Mouse (Mus musculus): ENCODE results near the gene Phf21a. TPM values are rescaled to one million over a fixed set of nuclear protein-coding genes. Genes with fewer than 3 reads are reported as not detected.
"Not testable (repeated sequence)": the region's sequence is repeated elsewhere in the genome, so short reads cannot be mapped to it uniquely, and the experiment has no call there.

The Phf21a gene
- polyA plus RNA-seq, 1 experiment from 2014 or later: 20.6 TPM

DNA sequence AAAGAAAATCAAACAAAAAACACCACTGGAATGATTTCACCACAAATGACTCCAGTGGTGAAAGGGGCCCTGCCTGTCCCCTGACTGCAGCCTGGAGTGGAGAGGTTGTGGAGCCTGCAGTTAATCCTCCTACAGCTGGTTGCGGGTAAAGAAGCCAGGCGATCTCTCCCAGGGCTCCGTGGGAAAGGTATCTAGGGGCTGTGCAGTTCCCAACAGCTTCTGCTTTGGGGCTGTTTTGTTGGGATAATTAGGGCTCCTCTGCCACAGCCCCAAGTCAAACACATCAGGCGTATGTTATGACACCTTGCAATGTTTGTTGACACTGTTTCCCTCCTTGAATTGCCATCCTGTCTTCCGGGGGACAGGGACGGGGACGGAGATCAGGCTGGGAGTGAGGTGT, 47.5 kb downstream of the Phf21a start:
- H3K9ac ChIP-seq: peak overlapping the region; percentile 67
- no peak for ATAC-seq (ENCODE audit: extremely low read depth, insufficient number of reproducible peaks, low FRiP score, low TSS enrichment)

DNA sequence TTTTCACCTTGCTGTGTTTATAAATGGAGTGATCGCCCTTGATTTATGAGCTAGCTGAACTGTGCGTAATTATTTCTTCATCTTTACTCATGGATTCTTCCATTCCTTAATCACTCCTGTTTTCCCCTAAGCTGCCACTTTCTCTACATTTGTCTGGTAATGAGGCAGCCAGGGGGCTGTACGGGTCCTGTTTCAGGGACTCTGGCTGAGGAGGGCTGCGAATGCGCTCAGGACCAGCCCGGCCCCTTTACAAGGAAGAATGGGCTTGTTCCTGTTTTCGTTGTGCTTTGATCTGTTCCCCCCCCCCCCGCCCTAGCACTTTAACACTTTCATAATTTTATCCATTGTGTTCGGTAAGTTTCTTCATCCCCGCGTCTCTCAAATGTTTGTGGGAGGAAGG, 48.2 kb downstream of the Phf21a start:
- Histone ChIP-seq H3K9me3 (no peaks in the 10 kb centered on the region), H3K36me3 (no peaks in the 10 kb centered on the region), H3K4me1 (peaks cover 22% of the 10 kb centered on the region), H3K27ac (replicated peaks) (no peak overlapping the region), H3K4me2 (peak overlapping the region; percentile 69), H3K4me3 (peak overlapping the region; percentile 43), H3K9ac (peak overlapping the region; percentile 67), H3K27me3 (replicated peaks) (no peaks in the 10 kb centered on the region)
- 12% methylated on average over 11 of the region's 11 CpGs for WGBS
- ATAC-seq (ENCODE audit: extremely low read depth, insufficient number of reproducible peaks, low FRiP score, low TSS enrichment): no peak

More for the DNA sequence above, 47.5 kb downstream of the Phf21a start:
- Histone ChIP-seq H3K36me3 (no peaks in the 10 kb centered on the region), H3K27me3 (replicated peaks) (no peaks in the 10 kb centered on the region), H3K4me1 (peaks cover 22% of the 10 kb centered on the region), H3K27ac (replicated peaks) (no peak overlapping the region), H3K4me3 (peak overlapping the region; percentile 43), H3K9me3 (no peaks in the 10 kb centered on the region), H3K4me2 (peak overlapping the region; percentile 69)
- 6% methylated on average over 7 of the region's 7 CpGs for WGBS

DNA sequence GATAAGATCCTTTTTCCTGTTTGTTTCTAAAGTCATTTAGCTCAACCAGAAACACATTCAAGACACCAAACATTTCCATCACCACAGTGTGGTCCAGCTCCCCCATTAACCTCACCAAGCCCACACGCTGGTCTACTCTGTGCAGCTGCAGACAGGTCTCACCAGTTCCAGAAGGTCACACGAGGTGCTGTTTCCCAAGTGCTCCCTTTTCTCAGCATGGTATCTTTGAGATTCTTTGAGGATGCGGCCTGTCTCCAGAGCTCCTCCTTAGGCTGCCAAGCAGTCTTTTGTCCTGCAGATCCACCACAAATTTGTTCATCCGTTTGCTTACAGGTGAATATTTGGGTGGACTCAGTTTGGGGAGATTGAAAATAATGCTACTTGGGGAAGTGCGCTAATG, 51.0 kb downstream of the Phf21a start:
- Histone ChIP-seq H3K9me3 (no peaks in the 10 kb centered on the region), H3K36me3 (no peaks in the 10 kb centered on the region), H3K4me2 (no peak overlapping the region), H3K4me1 (peaks cover 17% of the 10 kb centered on the region), H3K27ac (replicated peaks) (no peak overlapping the region), H3K4me3 (no peak overlapping the region), H3K9ac (no peak overlapping the region), H3K27me3 (replicated peaks) (no peaks in the 10 kb centered on the region)
- 44% methylated on average over 5 of the region's 5 CpGs for WGBS
- no peak for ATAC-seq (ENCODE audit: extremely low read depth, insufficient number of reproducible peaks, low FRiP score, low TSS enrichment)

DNA sequence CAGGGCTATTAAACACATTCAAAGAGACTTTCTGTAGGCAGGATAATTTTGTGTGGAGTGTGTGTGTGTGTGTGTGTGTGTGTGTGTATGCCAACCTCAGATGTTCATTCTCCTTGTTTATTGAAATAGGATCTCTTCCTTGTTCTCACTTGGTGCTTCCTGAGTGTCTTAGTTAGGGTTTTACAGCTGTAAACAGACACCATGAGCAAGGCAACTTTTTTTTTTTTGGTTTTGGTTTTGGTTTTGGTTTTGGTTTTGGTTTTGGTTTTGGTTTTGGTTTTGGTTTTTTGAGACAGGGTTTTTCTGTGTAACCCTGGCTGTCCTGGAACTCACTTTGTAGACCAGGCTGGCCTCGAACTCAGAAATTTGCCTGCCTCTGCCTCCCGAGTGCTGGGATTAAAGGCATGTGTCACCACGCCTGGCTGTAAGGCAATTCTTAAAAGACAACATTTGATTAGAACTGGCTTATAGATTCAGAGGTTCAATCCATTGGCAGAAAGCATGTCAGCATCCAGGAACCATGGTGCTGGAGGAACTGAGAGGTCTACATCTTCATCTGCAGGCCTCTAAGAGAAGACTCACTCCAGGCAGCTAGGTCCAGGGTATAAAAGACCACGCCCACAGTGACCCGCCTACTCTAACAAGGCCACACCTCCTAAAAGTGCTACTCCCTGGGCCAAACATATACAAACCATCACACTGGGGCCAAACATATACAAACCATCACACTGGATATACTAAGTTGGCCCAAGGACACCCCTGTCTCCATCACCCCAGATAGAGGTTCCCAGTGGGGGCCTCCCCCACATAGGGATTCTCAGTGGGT, 55.2 kb downstream of the Phf21a start:
- not testable (repeated sequence) for H3K27ac ChIP-seq (replicated peaks); H3K9ac ChIP-seq; H3K4me2 ChIP-seq; ATAC-seq (ENCODE audit: extremely low read depth, insufficient number of reproducible peaks, low FRiP score, low TSS enrichment); H3K4me3 ChIP-seq; H3K36me3 ChIP-seq; H3K27me3 ChIP-seq (replicated peaks); H3K4me1 ChIP-seq; H3K9me3 ChIP-seq
- 70% methylated on average over 5 of the region's 5 CpGs for WGBS

DNA sequence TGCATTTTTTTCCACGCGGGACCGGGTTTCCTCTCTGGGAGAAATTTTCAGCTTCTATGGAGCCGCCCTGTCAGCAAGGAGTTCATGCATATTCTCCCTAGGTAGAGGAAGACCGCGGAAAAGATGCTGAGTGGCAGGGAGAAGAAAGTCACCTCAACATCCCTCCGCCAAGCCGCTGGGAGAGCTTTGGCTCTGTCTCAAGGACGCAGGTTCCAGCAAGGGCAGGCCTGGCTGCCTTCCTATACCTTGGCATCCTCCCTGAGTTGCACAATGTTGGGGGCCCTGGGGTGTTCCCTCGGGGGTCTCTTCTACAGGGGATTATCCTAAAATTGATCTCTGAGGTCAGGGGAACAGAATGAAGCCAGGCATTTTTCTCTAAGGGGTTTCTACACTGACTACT, 71.4 kb downstream of the Phf21a start:
- 50% methylated on average over 10 of the region's 10 CpGs for WGBS
- H3K9me3 ChIP-seq: no peaks in the 10 kb centered on the region
- no peak for ATAC-seq (ENCODE audit: extremely low read depth, insufficient number of reproducible peaks, low FRiP score, low TSS enrichment)

DNA sequence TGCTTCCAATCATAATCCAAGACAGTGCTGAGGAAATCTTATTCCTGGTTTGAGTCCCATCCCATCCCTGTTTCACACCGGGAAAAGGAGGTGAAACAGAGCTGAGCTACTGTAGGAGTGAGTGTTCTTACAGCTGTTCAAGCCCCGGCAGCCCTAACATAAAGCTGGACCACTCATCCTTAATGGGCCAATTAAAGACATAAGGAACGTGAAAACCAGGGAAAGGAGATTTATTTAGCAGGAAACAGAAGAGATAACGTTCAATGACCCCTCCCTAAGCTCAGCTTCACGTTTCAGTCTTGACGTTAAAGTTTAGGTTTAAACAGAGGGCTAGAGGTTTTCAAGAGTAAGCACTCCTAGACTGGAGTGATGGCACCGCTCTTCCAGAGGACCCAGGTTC, 74.0 kb downstream of the Phf21a start:
- no peak for ATAC-seq (ENCODE audit: extremely low read depth, insufficient number of reproducible peaks, low FRiP score, low TSS enrichment)
- H3K27me3 ChIP-seq (replicated peaks): no peaks in the 10 kb centered on the region
- H3K27ac ChIP-seq (replicated peaks): no peak overlapping the region
- 51% methylated on average over 7 of the region's 7 CpGs for WGBS
- H3K4me2 ChIP-seq: no peak overlapping the region
- H3K9me3 ChIP-seq: no peaks in the 10 kb centered on the region
- H3K4me1 ChIP-seq: no peaks in the 10 kb centered on the region
- H3K36me3 ChIP-seq: no peaks in the 10 kb centered on the region
- no peak overlapping the region for H3K9ac ChIP-seq
- no peak overlapping the region for H3K4me3 ChIP-seq

More for the DNA sequence above, 71.4 kb downstream of the Phf21a start:
- no peaks in the 10 kb centered on the region for H3K4me1 ChIP-seq
- H3K4me3 ChIP-seq: no peak overlapping the region
- no peaks in the 10 kb centered on the region for H3K27me3 ChIP-seq (replicated peaks)
- no peak overlapping the region for H3K4me2 ChIP-seq
- no peaks in the 10 kb centered on the region for H3K36me3 ChIP-seq
- H3K27ac ChIP-seq (replicated peaks): no peak overlapping the region
- H3K9ac ChIP-seq: no peak overlapping the region

DNA sequence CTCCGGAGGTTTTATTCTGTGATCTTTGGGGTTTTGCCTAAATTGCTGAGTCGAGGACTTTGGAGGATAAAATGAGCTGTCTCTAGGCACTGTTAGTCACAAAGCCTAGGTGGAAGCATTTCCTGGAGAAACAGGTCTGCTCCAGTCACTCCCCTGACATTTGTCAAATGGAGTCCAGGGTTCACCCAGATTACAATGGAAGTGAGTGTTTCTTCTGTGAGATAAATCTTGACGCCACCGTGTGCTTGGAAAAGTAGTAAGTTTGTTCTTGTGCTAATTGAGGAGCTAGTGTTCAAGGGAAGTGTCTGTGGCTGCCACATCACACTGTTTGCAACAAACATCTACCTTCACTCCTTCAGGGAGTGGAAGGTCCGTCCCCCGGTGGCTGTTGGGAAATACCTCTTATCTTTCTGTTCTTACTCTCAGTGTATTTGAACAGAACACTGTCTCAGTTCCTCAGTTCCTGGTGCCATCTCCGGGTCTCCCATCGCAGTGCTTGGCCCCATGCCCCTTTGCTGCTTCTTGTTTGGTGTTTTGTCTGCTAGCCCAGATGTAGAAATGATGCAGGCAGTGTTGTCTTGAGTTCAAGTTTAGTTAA, 78.2 kb downstream of the Phf21a start:
- Histone ChIP-seq H3K36me3 (no peaks in the 10 kb centered on the region), H3K4me3 (no peak overlapping the region), H3K27me3 (replicated peaks) (no peaks in the 10 kb centered on the region), H3K27ac (replicated peaks) (no peak overlapping the region), H3K9me3 (no peaks in the 10 kb centered on the region), H3K4me1 (no peaks in the 10 kb centered on the region), H3K9ac (no peak overlapping the region), H3K4me2 (no peak overlapping the region)
- WGBS: 41% methylated on average over 8 of the region's 8 CpGs
- no peak for ATAC-seq (ENCODE audit: extremely low read depth, insufficient number of reproducible peaks, low FRiP score, low TSS enrichment)

DNA sequence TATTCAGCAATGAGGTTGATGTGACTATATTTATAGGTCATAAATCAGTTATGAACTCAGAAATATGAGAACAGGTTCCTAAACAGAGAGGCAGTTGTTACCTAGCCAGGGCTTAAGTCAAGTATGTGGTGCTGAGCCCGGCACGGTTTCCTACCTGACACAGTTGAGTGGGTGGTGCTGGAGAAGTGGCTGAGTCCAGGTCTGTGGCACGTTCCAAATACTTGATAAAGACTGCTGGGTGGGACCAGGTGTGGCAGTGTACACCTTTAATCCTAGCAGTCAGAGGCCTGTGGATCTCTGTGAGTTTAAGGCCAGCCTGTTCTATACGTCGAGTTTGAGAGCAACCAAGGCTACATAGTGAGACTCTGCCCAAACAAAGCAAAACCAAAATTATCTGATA, 79.4 kb downstream of the Phf21a start:
- Histone ChIP-seq H3K4me1 (no peaks in the 10 kb centered on the region), H3K27me3 (replicated peaks) (no peaks in the 10 kb centered on the region), H3K36me3 (no peaks in the 10 kb centered on the region), H3K4me2 (no peak overlapping the region), H3K27ac (replicated peaks) (no peak overlapping the region), H3K9me3 (no peaks in the 10 kb centered on the region), H3K4me3 (no peak overlapping the region), H3K9ac (no peak overlapping the region)
- 86% methylated on average over 5 of the region's 5 CpGs for WGBS
- no peak for ATAC-seq (ENCODE audit: extremely low read depth, insufficient number of reproducible peaks, low FRiP score, low TSS enrichment)

DNA sequence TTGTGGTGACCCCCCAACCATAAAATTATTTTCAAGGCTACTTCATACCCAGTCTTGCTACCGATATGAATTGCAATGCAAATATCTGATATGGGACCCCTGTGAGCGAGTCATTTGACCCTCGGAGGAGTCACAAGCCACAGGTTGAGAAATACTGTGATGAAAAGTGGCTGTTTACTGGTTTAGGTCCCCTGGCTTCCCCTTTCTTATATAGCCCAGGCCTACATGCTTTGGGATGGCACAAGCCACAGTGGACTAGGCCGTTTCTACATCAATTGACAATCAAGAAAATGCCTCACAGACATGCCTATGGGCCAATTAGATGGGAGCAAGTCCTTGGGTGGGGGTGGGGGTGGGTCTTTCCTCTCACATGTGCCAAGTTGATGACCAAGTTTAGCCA, 80.3 kb downstream of the Phf21a start:
- no peak overlapping the region for H3K9ac ChIP-seq
- H3K27me3 ChIP-seq (replicated peaks): no peaks in the 10 kb centered on the region
- no peak overlapping the region for H3K27ac ChIP-seq (replicated peaks)
- H3K4me2 ChIP-seq: no peak overlapping the region
- 77% methylated on average over 4 of the region's 4 CpGs for WGBS
- ATAC-seq (ENCODE audit: extremely low read depth, insufficient number of reproducible peaks, low FRiP score, low TSS enrichment): no peak
- H3K9me3 ChIP-seq: no peaks in the 10 kb centered on the region
- H3K36me3 ChIP-seq: no peaks in the 10 kb centered on the region
- H3K4me1 ChIP-seq: no peaks in the 10 kb centered on the region
- H3K4me3 ChIP-seq: no peak overlapping the region

DNA sequence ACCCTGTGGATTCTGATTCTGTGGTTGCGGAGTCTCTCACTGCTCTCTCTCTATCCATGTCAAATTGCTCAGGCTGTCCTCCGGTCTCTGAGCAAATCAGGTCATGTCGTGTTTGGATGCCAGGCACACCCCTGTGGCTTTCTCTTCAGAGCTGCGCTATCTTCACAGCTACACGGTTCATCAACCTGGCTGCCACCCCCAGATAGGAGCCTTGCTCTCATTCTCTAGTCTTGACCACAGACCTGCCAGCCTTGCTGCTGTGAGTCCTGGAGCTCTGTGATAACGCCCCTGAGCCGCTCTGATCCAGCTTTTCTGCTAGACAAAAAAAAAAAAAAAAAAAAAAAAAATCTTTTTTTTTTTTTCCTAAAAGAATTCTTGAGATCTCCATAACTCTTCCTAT, 81.3 kb downstream of the Phf21a start:
- Histone ChIP-seq H3K27me3 (replicated peaks) (no peaks in the 10 kb centered on the region), H3K36me3 (no peaks in the 10 kb centered on the region), H3K4me2 (no peak overlapping the region), H3K9ac (no peak overlapping the region), H3K9me3 (no peaks in the 10 kb centered on the region), H3K4me3 (no peak overlapping the region), H3K27ac (replicated peaks) (no peak overlapping the region), H3K4me1 (no peaks in the 10 kb centered on the region)
- no peak for ATAC-seq (ENCODE audit: extremely low read depth, insufficient number of reproducible peaks, low FRiP score, low TSS enrichment)
- WGBS: 50% methylated on average over 7 of the region's 7 CpGs

DNA sequence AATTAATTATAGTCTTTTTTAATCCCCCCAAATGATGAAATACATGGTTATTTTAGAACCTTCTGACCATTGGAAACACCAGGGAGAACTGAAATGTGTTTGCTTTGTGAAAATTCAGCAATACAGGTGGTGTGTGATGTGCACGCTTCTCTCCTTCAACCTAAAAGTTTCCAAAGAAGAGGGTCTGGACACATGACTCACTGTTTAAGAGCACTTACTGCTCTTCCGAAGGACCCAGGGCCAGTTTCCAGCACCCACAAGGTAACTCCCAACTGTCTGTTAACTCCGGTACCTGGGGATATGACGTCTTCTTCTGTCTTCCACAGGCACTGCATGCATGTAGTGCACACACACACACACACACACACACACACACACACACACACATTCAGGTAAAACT, 82.1 kb downstream of the Phf21a start:
- Histone ChIP-seq H3K4me1 (no peaks in the 10 kb centered on the region), H3K9ac (no peak overlapping the region), H3K4me2 (no peak overlapping the region), H3K27me3 (replicated peaks) (no peaks in the 10 kb centered on the region), H3K36me3 (no peaks in the 10 kb centered on the region), H3K4me3 (no peak overlapping the region), H3K9me3 (no peaks in the 10 kb centered on the region), H3K27ac (replicated peaks) (no peak overlapping the region)
- ATAC-seq (ENCODE audit: extremely low read depth, insufficient number of reproducible peaks, low FRiP score, low TSS enrichment): no peak
- 81% methylated on average over 4 of the region's 4 CpGs for WGBS

DNA sequence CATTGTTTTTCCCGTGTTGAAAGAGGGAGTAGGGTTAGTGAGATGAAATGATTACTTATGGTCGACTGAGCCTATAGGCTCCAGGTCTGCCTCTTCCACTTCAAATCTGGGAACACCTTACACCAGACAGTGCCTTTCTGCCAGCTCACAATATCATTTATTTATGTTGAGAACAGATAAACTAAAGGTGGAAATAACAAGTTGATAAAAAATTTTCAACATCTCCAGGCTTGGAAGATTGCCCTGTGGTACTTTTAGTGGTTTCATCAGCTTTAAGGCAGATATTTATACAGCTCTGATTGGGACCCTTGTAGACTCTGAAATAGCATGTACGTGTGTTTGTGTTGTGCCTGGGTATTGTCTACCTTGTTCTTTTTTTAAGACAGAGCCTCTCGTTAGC, 83.4 kb downstream of the Phf21a start:
- no peak for ATAC-seq (ENCODE audit: extremely low read depth, insufficient number of reproducible peaks, low FRiP score, low TSS enrichment)
- Histone ChIP-seq H3K27ac (replicated peaks) (no peak overlapping the region), H3K4me3 (no peak overlapping the region), H3K36me3 (no peaks in the 10 kb centered on the region), H3K4me1 (no peaks in the 10 kb centered on the region), H3K9ac (no peak overlapping the region), H3K4me2 (no peak overlapping the region), H3K9me3 (no peaks in the 10 kb centered on the region), H3K27me3 (replicated peaks) (no peaks in the 10 kb centered on the region)
- 33% methylated on average over 4 of the region's 4 CpGs for WGBS
